ENCODE assay signal across 12 mouse cellular contexts in genomic region chr11:60232441-60233058, GRCm38 (mm10). TPM values are rescaled to one million over a fixed set of nuclear protein-coding genes. Genes with fewer than 3 reads are reported as not detected.
DNase-seq lines count a peak whose midpoint lies in the region; ATAC-seq lines count a peak whose summit lies in the region.
"Had no signal": no experiment of that assay in that cellular context is flagged by ENCODE, and none has a peak within 500 bp of the region (broad histone marks: within the 10 kb centered on the region; RNA-seq: fewer than 3 reads in every experiment).

No protein-coding gene starts in this region.

- H3K9ac ChIP-seq in heart, embryonic 12.5 days = 0 out of 2 replicates have a peak overlapping the region, but pooled peaks have one; percentile 1
- peak overlapping the region; percentile 44; the same call in 1 of the 2 replicates for H3K9ac ChIP-seq in lung, embryonic 16.5 days (ENCODE audit: low read length)

- H3K27ac ChIP-seq in heart, embryonic 12.5 days (ENCODE audit: poor library complexity, severe bottlenecking) = peak overlapping the region; percentile 69; the same call in 1 of the 2 replicates
- H3K27ac ChIP-seq in lung, embryonic 16.5 days (ENCODE audit: low read length) = peak overlapping the region; percentile 55; the same call in 1 of the 2 replicates

- H3K4me3 ChIP-seq in heart, embryonic 12.5 days = no peak overlapping the region
- H3K4me3 ChIP-seq in lung, embryonic 16.5 days (ENCODE audit: low read length) = no peak overlapping the region
- H3K4me3 ChIP-seq: erythroblast, embryonic 14.5 days had no signal

- 78% methylated on average over 14 of the region's 14 CpGs for WGBS in heart, embryonic 12.5 days
- WGBS in lung, embryonic 16.5 days = 56% methylated on average over 14 of the region's 14 CpGs

- no peaks in the 10 kb centered on the region for H3K9me3 ChIP-seq in heart, embryonic 12.5 days (replicated peaks)
- H3K9me3 ChIP-seq in lung, embryonic 16.5 days (ENCODE audit: control insufficient read depth, low read length) = no peaks in the 10 kb centered on the region

- H3K4me1 ChIP-seq in heart, embryonic 12.5 days (replicated peaks) = peaks cover 47% of the 10 kb centered on the region
- peaks cover 33% of the 10 kb centered on the region for H3K4me1 ChIP-seq in lung, embryonic 16.5 days (replicated peaks; ENCODE audit: control insufficient read depth, insufficient read depth, low read length)

- no peak overlapping the region for H3K4me2 ChIP-seq in heart, embryonic 12.5 days
- 0 out of 2 replicates have a peak overlapping the region, but pooled peaks have one; percentile 7 for H3K4me2 ChIP-seq in lung, embryonic 16.5 days (ENCODE audit: low read depth, low read length)

- no peak for DNase-seq in heart, postnatal 14 days
- no peak for DNase-seq in lung, postnatal 25 days (ENCODE audit: low spot score)
- peak; percentile 49 for DNase-seq in induced T-regulatory cell, adult 2 months (ENCODE audit: low read depth)
- DNase-seq in thymus, postnatal 14 days = peak; percentile 73
- DNase-seq: gastrocnemius, postnatal 36 days; kidney, adult 11 months; layer of hippocampus, adult 9-11 months had no signal

- peaks cover 18% of the 10 kb centered on the region for H3K36me3 ChIP-seq in heart, embryonic 12.5 days
- no peaks in the 10 kb centered on the region for H3K36me3 ChIP-seq in lung, embryonic 16.5 days (ENCODE audit: control insufficient read depth, insufficient read depth, low read length)

- no peak for ATAC-seq in heart, embryonic 12.5 days (ENCODE audit: insufficient number of reproducible peaks, low FRiP score)
- ATAC-seq in lung, embryonic 16.5 days (ENCODE audit: low read depth) = peak; percentile 39
- ATAC-seq in frontal cortex, adult (ENCODE audit: low TSS enrichment) = no peak

- no peaks in the 10 kb centered on the region for H3K27me3 ChIP-seq in heart, embryonic 12.5 days (replicated peaks)
- H3K27me3 ChIP-seq in lung, embryonic 16.5 days (ENCODE audit: control insufficient read depth, insufficient read depth, low read depth, low read length) = no peaks in the 10 kb centered on the region
- H3K27me3 ChIP-seq: CH12.LX had no signal

- intact Hi-C loops in heart, postnatal 14 days (cut with DNase I) = no loop called here

RNA-seq across cellular contexts. Expression of gene Srebf1, which starts 10.2 kb away (rescaled TPM):
- 39.7 and 41.1 TPM in 2 replicates for polyA plus RNA-seq in heart, embryonic 12.5 days (2016; fragmentation: Nextera tagmentation; extraction: Ambion mirVana)
- 10 to 100 TPM; 29.0 to 32.0 TPM for total RNA-seq in heart, postnatal 14 days (2021)
- 65.9 and 74.3 TPM in 2 replicates for polyA plus RNA-seq in lung, embryonic 16.5 days (2015; fragmentation: Nextera tagmentation; extraction: Ambion mirVana)

Comparison
In these comparisons a context has a peak if more than half of its experiments do, and no peak if none do; other contexts are left out.
1. DNase-seq: peak in induced T-regulatory cell, adult 2 months (single experiment) and thymus, postnatal 14 days (single experiment); none in heart, postnatal 14 days (0 of 2) and lung, postnatal 25 days (single experiment).